Mouse (Mus musculus) forebrain, postnatal 0 days (tissue): ENCODE measurements at regions not wholly inside any gene's neighbourhood (a gene's known extent, or its start where the extent isn't known, plus 50 kb on each side); places are given as distances from the start of the nearest gene placed in this dataset.

Experiments used
- ATAC-seq: fragments of 200-750 bp; cut with Nextera tagmentation; 2 replicates; pipeline ENCODE4 v1.8.0; 2017; ENCODE audit warnings: mild to moderate bottlenecking, moderate library complexity
- DNase-seq: peaks from one replicate; pipeline ENCODE4 v3.0.0-alpha.2; 2015
- H3K27ac ChIP-seq: fragments of 300-500 bp; sonication (generic); 2 replicates; pipeline ENCODE4 v1.5.1; 2014; ENCODE audit warnings: low read depth, mild to moderate bottlenecking, antibody characterized with exemption, low read length, moderate library complexity, mixed read lengths
- H3K27me3 ChIP-seq: fragments of 300-500 bp; sonication (generic); 2 replicates; pipeline ENCODE4 v1.6.1; 2014; ENCODE audit warnings: mild to moderate bottlenecking, low read length, mixed read lengths; ENCODE audit not compliant: insufficient read depth
- H3K36me3 ChIP-seq: fragments of 300-500 bp; sonication (generic); 2 replicates; pipeline ENCODE4 v1.6.1; 2014; ENCODE audit warnings: mild to moderate bottlenecking, moderate library complexity; ENCODE audit not compliant: insufficient read depth
- H3K4me1 ChIP-seq: fragments of 300-500 bp; sonication (generic); 2 replicates; pipeline ENCODE4 v1.6.1; 2014; ENCODE audit warnings: antibody characterized with exemption; ENCODE audit not compliant: insufficient read depth
- H3K4me2 ChIP-seq: fragments of 300-500 bp; sonication (generic); 2 replicates; pipeline ENCODE4 v1.6.1; 2014; ENCODE audit warnings: low read depth, mild to moderate bottlenecking, moderate library complexity
- H3K4me3 ChIP-seq: fragments of 300-500 bp; sonication (generic); 2 replicates; pipeline ENCODE4 v1.5.1; 2014; ENCODE audit warnings: low read depth, low read length, mixed read lengths
- H3K9ac ChIP-seq: fragments of 300-500 bp; sonication (generic); 2 replicates; pipeline ENCODE4 v1.6.1; 2014; ENCODE audit warnings: mild to moderate bottlenecking
- H3K9me3 ChIP-seq: fragments of 300-500 bp; sonication (generic); 2 replicates; pipeline ENCODE4 v1.6.1; 2016; ENCODE audit warnings: low read length
- CTCF ChIP-seq: sonication (generic); IDR thresholded peaks from 2 replicates; pipeline ENCODE4 v1.5.1; 2016; ENCODE audit warnings: antibody characterized with exemption, control low read depth, low read depth
- WGBS: fragments of 180-500 bp; shearing (Covaris S2); extraction: QIAGEN DNeasy Blood & Tissue Kit; methylation state at CpG from one replicate; pipeline ENCODE4 v1.1.7; 2014; 5-methylcytosine and 5-hydroxymethylcytosine counted together

GRCm38 (mm10) chr15:97162305-97162704 lies 84.6 kb upstream of the Pced1b start:
- Histone ChIP-seq H3K9ac (no peak overlapping the region), H3K27ac (no peak overlapping the region), H3K4me2 (no peak overlapping the region), H3K9me3 (no peaks in the 10 kb centered on the region), H3K4me3 (no peak overlapping the region), H3K4me1 (no peaks in the 10 kb centered on the region), H3K36me3 (no peaks in the 10 kb centered on the region), H3K27me3 (no peaks in the 10 kb centered on the region)
- TF ChIP-seq CTCF = no peak
- WGBS = 92% methylated on average over 8 of the region's 8 CpGs
- no peak for DNase-seq
- no peak for ATAC-seq

GRCm38 (mm10) chr15:97161530-97161929 lies 85.4 kb upstream of the Pced1b start:
- WGBS = 88% methylated on average over 5 of the region's 5 CpGs
- H3K36me3 ChIP-seq = no peaks in the 10 kb centered on the region
- no peak overlapping the region for H3K9ac ChIP-seq
- no peak overlapping the region for H3K27ac ChIP-seq
- no peak overlapping the region for H3K4me2 ChIP-seq
- ATAC-seq = no peak
- no peak overlapping the region for H3K4me3 ChIP-seq
- H3K27me3 ChIP-seq = no peaks in the 10 kb centered on the region
- TF ChIP-seq CTCF = no peak
- no peaks in the 10 kb centered on the region for H3K9me3 ChIP-seq
- DNase-seq = no peak
- H3K4me1 ChIP-seq = no peaks in the 10 kb centered on the region

- Histone ChIP-seq H3K4me1 (0 out of 2 replicates have a peak, but pooled peaks cover 5% of the 10 kb centered on the region), H3K9ac (peak overlapping the region; percentile 18; the same call in 1 of the 2 replicates), H3K4me3 (peak overlapping the region; percentile 11; the same call in 1 of the 2 replicates), H3K9me3 (no peaks in the 10 kb centered on the region), H3K36me3 (no peaks in the 10 kb centered on the region), H3K4me2 (peak overlapping the region; percentile 33), H3K27ac (peak overlapping the region; percentile 82), H3K27me3 (no peaks in the 10 kb centered on the region)
- DNase-seq = peak; percentile 71
- no peak for TF ChIP-seq CTCF
- peak; percentile 87 for ATAC-seq
- WGBS = 48% methylated on average over 8 of the region's 8 CpGs
These were observed 94.6 kb upstream of the Pced1b start for GRCm38 (mm10) chr15:97152354-97152753.

GRCm38 (mm10) chr15:97151793-97152192 lies 95.1 kb upstream of the Pced1b start:
- Histone ChIP-seq H3K27ac (peak overlapping the region; percentile 82), H3K4me1 (0 out of 2 replicates have a peak, but pooled peaks cover 5% of the 10 kb centered on the region), H3K4me2 (peak overlapping the region; percentile 33), H3K9ac (peak overlapping the region; percentile 18; the same call in 1 of the 2 replicates), H3K36me3 (no peaks in the 10 kb centered on the region), H3K9me3 (no peaks in the 10 kb centered on the region), H3K4me3 (peak overlapping the region; percentile 11; the same call in 1 of the 2 replicates), H3K27me3 (no peaks in the 10 kb centered on the region)
- ATAC-seq (peak; percentile 94), DNase-seq (peak; percentile 72)
- 0 out of 2 replicates have a peak, but pooled peaks have one; percentile 22 for TF ChIP-seq CTCF
- WGBS = 40% methylated on average over 12 of the region's 12 CpGs

GRCm38 (mm10) chr15:97150983-97151735 lies 95.4 kb upstream of the Slc38a4 start:
- Histone ChIP-seq H3K27ac (no peak overlapping the region), H3K9ac (no peak overlapping the region), H3K36me3 (no peaks in the 10 kb centered on the region), H3K9me3 (no peaks in the 10 kb centered on the region), H3K4me1 (0 out of 2 replicates have a peak, but pooled peaks cover 5% of the 10 kb centered on the region), H3K4me3 (no peak overlapping the region), H3K4me2 (no peak overlapping the region; the same call in 1 of the 2 replicates), H3K27me3 (no peaks in the 10 kb centered on the region)
- ATAC-seq (peak; percentile 25; the same call in 1 of the 2 replicates), DNase-seq (no peak)
- 86% methylated on average over 10 of the region's 10 CpGs for WGBS
- TF ChIP-seq CTCF = 0 out of 2 replicates have a peak, but pooled peaks have one; percentile 38

- TF ChIP-seq CTCF = no peak
- WGBS = 58% methylated on average over 2 of the region's 2 CpGs
- no peak for ATAC-seq
These were observed 86.2 kb upstream of the Slc38a4 start for GRCm38 (mm10) chr15:97141958-97142357.

GRCm38 (mm10) chr15:97138265-97138664 lies 82.5 kb upstream of the Slc38a4 start:
- Histone ChIP-seq H3K27me3 (no peaks in the 10 kb centered on the region), H3K4me1 (no peaks in the 10 kb centered on the region), H3K9ac (no peak overlapping the region), H3K36me3 (no peaks in the 10 kb centered on the region), H3K4me2 (no peak overlapping the region), H3K4me3 (no peak overlapping the region), H3K27ac (no peak overlapping the region), H3K9me3 (no peaks in the 10 kb centered on the region)
- TF ChIP-seq CTCF = no peak
- 86% methylated on average over 3 of the region's 3 CpGs for WGBS
- ATAC-seq = no peak
- no peak for DNase-seq

More at GRCm38 (mm10) chr15:97141958-97142357, 86.2 kb upstream of the Slc38a4 start:
- no peak overlapping the region for H3K4me2 ChIP-seq
- no peak for DNase-seq
- H3K9ac ChIP-seq = no peak overlapping the region
- no peaks in the 10 kb centered on the region for H3K9me3 ChIP-seq
- H3K36me3 ChIP-seq = no peaks in the 10 kb centered on the region
- no peaks in the 10 kb centered on the region for H3K27me3 ChIP-seq
- H3K4me1 ChIP-seq = no peaks in the 10 kb centered on the region
- no peak overlapping the region for H3K4me3 ChIP-seq
- no peak overlapping the region for H3K27ac ChIP-seq
